Mouse (Mus musculus): ENCODE measurements around the gene Nrde2. TPM values are rescaled to one million over a fixed set of nuclear protein-coding genes. Genes with fewer than 3 reads are reported as not detected.

Nrde2 gene
- polyA plus RNA-seq, 1 experiment from 2014 or later, result 7.8 TPM

DNA sequence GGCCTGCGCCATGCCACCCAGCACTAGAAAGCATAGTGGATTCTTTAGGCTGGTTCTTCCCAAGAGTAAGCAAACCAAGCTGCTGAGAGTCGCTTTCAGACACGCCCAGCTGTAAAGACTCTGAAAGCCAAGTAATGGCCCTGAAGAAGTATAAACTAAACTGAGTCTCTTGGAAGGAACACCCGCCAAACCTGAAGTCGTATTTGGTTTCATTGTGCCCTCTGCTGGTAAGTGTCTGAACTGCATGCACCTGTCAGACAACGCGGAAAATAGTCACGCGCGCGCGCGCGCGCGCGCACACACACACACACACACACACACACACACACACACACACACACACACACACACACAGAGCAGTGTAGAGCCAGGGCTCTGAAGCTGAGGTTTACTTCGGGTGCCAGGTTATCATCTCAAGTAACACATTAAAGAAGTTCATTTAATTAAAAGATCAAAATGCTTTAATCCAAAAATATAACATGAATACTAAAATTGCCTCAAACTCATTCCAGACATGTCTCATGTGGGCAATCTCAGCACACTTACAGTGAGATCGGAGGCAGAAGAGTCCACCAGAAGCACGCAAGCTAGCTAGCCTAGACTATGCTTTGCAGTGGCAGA, 53.1 kb downstream of the Nrde2 start:
- H3K9me3 ChIP-seq (ENCODE audit: control insufficient read depth), result no peaks in the 10 kb centered on the region
- H3K27me3 ChIP-seq (replicated peaks; ENCODE audit: control insufficient read depth, insufficient read depth, low read length), result no peaks in the 10 kb centered on the region
- no peak overlapping the region for H3K9ac ChIP-seq (ENCODE audit: low read depth, low read length)
- H3K4me1 ChIP-seq (replicated peaks; ENCODE audit: control insufficient read depth, insufficient read depth, low read length), result peaks cover 4% of the 10 kb centered on the region; the same call in 1 of the 2 replicates
- no peak overlapping the region for H3K27ac ChIP-seq (ENCODE audit: low read depth, low read length)
- peak; percentile 33 for ATAC-seq
- H3K4me3 ChIP-seq (ENCODE audit: low read depth, low read length), result no peak overlapping the region
- 10% methylated on average over 20 of the region's 20 CpGs for WGBS
- TF ChIP-seq CTCF (IDR thresholded peaks at IDR 0.05; ENCODE audit: low read depth), result peak; percentile 86
- no peak overlapping the region; the same call in 1 of the 2 replicates for H3K4me2 ChIP-seq (replicated peaks; ENCODE audit: low read depth)
- H3K36me3 ChIP-seq (ENCODE audit: control insufficient read depth, insufficient read depth), result no peaks in the 10 kb centered on the region

DNA sequence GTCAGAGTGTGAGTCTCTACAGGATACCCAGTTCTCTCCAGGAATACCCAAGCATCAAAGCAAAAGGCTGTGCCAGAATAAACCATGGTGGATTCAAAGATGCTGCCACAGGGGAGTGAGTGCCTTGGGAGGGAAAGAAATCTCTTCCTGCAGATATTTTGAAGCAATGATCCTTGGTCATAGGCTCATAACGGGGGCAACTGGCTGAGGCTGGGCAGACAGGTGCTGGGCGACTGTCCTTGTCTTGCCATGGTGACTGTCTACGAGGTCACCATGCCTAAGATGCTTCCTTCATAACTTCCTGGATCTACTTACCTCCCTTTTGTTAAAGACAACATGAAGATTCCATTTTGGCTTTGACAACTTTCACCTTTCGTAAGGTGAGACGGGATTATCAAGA, 54.9 kb downstream of the Nrde2 start:
- H3K9ac ChIP-seq (ENCODE audit: low read depth, low read length), result no peak overlapping the region
- TF ChIP-seq CTCF (IDR thresholded peaks at IDR 0.05; ENCODE audit: low read depth), result no peak
- no peak overlapping the region for H3K27ac ChIP-seq (ENCODE audit: low read depth, low read length)
- no peak for ATAC-seq
- no peak overlapping the region for H3K4me2 ChIP-seq (replicated peaks; ENCODE audit: low read depth)
- H3K36me3 ChIP-seq (ENCODE audit: control insufficient read depth, insufficient read depth), result no peaks in the 10 kb centered on the region
- H3K9me3 ChIP-seq (ENCODE audit: control insufficient read depth), result no peaks in the 10 kb centered on the region
- no peak overlapping the region for H3K4me3 ChIP-seq (ENCODE audit: low read depth, low read length)
- no peaks in the 10 kb centered on the region for H3K4me1 ChIP-seq (replicated peaks; ENCODE audit: control insufficient read depth, insufficient read depth, low read length)
- 88% methylated on average over 5 of the region's 5 CpGs for WGBS
- no peaks in the 10 kb centered on the region for H3K27me3 ChIP-seq (replicated peaks; ENCODE audit: control insufficient read depth, insufficient read depth, low read length)

DNA sequence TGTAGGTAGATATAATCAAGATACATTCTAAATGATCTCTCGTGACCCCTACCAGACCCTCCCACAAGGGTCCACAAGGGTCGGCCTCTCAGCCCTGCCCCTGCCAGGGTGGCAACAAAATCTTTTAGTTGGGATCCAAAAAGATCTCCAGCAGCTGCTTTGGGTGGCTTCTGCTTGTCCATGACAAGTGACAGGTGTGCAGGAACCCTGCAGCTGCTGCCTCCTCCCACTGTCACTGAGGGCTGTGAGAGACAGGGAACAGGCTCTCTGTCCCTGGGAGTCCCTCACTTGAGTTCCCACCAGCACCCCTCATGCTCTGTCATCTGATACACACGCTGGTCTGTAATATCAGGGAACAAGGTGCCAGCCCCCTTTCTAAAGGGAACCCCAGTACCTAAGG, 57.8 kb downstream of the Nrde2 start:
- WGBS, result 61% methylated on average over 3 of the region's 3 CpGs
- Histone ChIP-seq H3K4me1 (replicated peaks; ENCODE audit: control insufficient read depth, insufficient read depth, low read length) (no peaks in the 10 kb centered on the region), H3K9ac (ENCODE audit: low read depth, low read length) (no peak overlapping the region), H3K9me3 (ENCODE audit: control insufficient read depth) (no peaks in the 10 kb centered on the region), H3K27ac (ENCODE audit: low read depth, low read length) (no peak overlapping the region), H3K4me2 (replicated peaks; ENCODE audit: low read depth) (no peak overlapping the region), H3K27me3 (replicated peaks; ENCODE audit: control insufficient read depth, insufficient read depth, low read length) (no peaks in the 10 kb centered on the region), H3K36me3 (ENCODE audit: control insufficient read depth, insufficient read depth) (no peaks in the 10 kb centered on the region), H3K4me3 (ENCODE audit: low read depth, low read length) (no peak overlapping the region)
- TF ChIP-seq CTCF (IDR thresholded peaks at IDR 0.05; ENCODE audit: low read depth), result no peak
- ATAC-seq, result no peak

DNA sequence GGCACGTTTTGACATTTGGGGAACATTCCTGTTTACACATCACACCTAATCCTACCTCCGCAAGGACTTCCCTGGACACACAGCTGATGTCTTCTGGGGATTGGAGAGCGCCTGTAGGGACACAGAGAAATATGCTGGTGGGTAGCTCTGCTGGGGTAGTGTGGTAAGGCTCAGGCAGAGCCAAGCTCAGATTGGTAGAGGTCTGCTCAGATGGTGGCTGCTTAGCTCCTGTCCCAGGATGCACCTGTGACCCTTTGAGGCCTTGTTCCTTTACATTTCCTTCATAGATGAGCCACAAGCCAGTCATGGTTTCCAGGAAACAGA, 58.8 kb downstream of the Nrde2 start:
- Histone ChIP-seq H3K9me3 (ENCODE audit: control insufficient read depth) (no peaks in the 10 kb centered on the region), H3K27me3 (replicated peaks; ENCODE audit: control insufficient read depth, insufficient read depth, low read length) (no peaks in the 10 kb centered on the region), H3K36me3 (ENCODE audit: control insufficient read depth, insufficient read depth) (no peaks in the 10 kb centered on the region), H3K4me1 (replicated peaks; ENCODE audit: control insufficient read depth, insufficient read depth, low read length) (no peaks in the 10 kb centered on the region), H3K9ac (ENCODE audit: low read depth, low read length) (no peak overlapping the region), H3K4me2 (replicated peaks; ENCODE audit: low read depth) (no peak overlapping the region), H3K27ac (ENCODE audit: low read depth, low read length) (no peak overlapping the region), H3K4me3 (ENCODE audit: low read depth, low read length) (no peak overlapping the region)
- ATAC-seq, result no peak
- TF ChIP-seq CTCF (IDR thresholded peaks at IDR 0.05; ENCODE audit: low read depth), result no peak
- WGBS, result 67% methylated on average over 3 of the region's 3 CpGs

DNA sequence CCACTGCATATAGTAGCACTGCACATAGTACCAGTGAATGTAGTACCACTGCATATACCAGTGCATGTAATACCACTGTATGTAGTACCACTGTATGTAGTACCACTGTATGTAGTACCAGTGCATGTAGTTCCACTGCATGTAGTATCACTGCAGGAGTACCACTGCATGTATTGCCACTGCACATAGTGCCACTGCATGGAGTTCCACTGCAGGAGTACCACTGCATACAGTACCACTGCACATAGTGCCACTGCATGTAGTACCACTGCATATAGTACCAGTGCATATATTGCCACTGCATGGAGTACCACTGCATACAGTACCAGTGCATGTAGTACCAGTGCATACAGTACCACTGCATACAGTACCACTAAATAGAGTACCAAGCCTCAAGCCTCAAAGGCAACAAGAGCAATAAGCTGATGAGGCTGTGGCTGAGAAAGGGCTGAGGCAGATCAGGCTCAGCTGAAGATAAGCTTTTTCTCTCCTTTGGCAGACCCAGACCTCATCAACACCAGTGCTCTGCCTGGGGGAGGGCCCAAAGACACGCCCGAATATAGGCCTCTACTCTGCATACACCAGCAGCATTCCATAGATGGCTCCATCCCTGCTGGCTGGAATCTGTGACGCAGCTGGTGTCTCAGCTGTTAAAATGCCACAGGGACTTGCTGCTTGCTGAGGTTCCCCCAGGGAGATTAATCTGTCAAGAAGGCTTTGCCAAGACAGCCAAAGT, 59.3 kb downstream of the Nrde2 start:
- Histone ChIP-seq H3K27me3 (replicated peaks; ENCODE audit: control insufficient read depth, insufficient read depth, low read length) (no peaks in the 10 kb centered on the region), H3K4me2 (replicated peaks; ENCODE audit: low read depth) (no peak overlapping the region), H3K4me3 (ENCODE audit: low read depth, low read length) (no peak overlapping the region), H3K9me3 (ENCODE audit: control insufficient read depth) (no peaks in the 10 kb centered on the region), H3K4me1 (replicated peaks; ENCODE audit: control insufficient read depth, insufficient read depth, low read length) (no peaks in the 10 kb centered on the region), H3K36me3 (ENCODE audit: control insufficient read depth, insufficient read depth) (no peaks in the 10 kb centered on the region), H3K27ac (ENCODE audit: low read depth, low read length) (no peak overlapping the region), H3K9ac (ENCODE audit: low read depth, low read length) (no peak overlapping the region)
- no peak for ATAC-seq
- WGBS, result 32% methylated on average over 3 of the region's 3 CpGs
- peak; percentile 10; the same call in 1 of the 2 replicates for TF ChIP-seq CTCF (IDR thresholded peaks at IDR 0.05; ENCODE audit: low read depth)

DNA sequence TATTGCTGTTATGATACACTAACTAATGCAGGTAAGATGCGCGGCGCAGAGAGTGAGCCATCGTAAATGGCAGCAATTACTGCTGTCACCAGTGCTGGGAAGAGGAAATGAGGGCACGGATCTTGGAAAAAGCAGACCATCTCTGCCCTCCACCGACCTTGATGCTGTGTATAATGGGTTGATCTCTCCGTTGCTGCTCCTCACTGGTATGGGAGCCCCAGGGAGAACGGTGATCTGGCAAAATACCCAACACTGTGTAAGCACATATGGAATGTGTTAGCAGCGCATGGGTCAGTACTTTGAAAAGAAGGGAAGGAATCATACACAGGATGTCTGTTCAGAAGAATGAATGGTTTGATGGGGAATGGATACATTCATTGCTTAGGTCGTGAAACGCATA, 66.4 kb downstream of the Nrde2 start:
- Histone ChIP-seq H3K36me3 (ENCODE audit: control insufficient read depth, insufficient read depth) (no peaks in the 10 kb centered on the region), H3K4me2 (replicated peaks; ENCODE audit: low read depth) (no peak overlapping the region), H3K4me3 (ENCODE audit: low read depth, low read length) (no peak overlapping the region), H3K4me1 (replicated peaks; ENCODE audit: control insufficient read depth, insufficient read depth, low read length) (no peaks in the 10 kb centered on the region), H3K9ac (ENCODE audit: low read depth, low read length) (no peak overlapping the region), H3K27ac (ENCODE audit: low read depth, low read length) (no peak overlapping the region), H3K9me3 (ENCODE audit: control insufficient read depth) (no peaks in the 10 kb centered on the region), H3K27me3 (replicated peaks; ENCODE audit: control insufficient read depth, insufficient read depth, low read length) (no peaks in the 10 kb centered on the region)
- no peak for TF ChIP-seq CTCF (IDR thresholded peaks at IDR 0.05; ENCODE audit: low read depth)
- 80% methylated on average over 11 of the region's 11 CpGs for WGBS
- ATAC-seq, result no peak

Measured in intestine, postnatal 0 days (tissue).